9 mouse cellular contexts compared by ENCODE assay signal in the genomic region with DNA sequence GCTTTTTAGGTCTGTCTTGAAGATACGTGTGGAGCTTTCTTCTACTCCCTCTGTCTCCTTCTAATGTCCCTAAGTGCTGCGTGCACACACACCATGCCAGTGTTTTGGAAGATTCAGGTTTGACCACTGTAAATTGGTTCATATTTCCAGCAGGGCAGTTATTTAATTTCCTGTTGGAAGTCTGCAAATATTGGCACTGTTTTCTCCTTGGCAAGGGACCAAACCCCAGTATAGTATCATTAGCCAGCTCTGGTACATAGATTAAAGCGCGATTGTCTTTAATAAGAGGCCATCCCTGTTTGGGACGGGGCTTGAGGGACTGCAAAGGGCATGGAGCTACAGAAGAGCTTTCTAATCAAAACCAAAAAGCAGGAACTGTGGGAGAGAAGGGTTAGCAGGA. TPM values are rescaled to one million over a fixed set of nuclear protein-coding genes. Genes with fewer than 3 reads are reported as not detected.
DNase-seq lines count a peak whose midpoint lies in the region; ATAC-seq lines count a peak whose summit lies in the region.
"Had no signal": no experiment of that assay in that cellular context is flagged by ENCODE, and none has a peak within 500 bp of the region (broad histone marks: within the 10 kb centered on the region; RNA-seq: fewer than 3 reads in every experiment).

No protein-coding gene starts in this region.

- no peaks in the 10 kb centered on the region for H3K9me3 ChIP-seq in hindbrain, embryonic 16.5 days (ENCODE audit: control insufficient read depth, low read length)
- H3K9me3 ChIP-seq in hindbrain, embryonic 13.5 days: no peaks in the 10 kb centered on the region
- H3K9me3 ChIP-seq: limb, embryonic 15.5 days; midbrain, embryonic 13.5 days had no signal

- peak; percentile 49 for DNase-seq in Muller cell, postnatal 12 days (ENCODE audit: inconsistent ontology term)
- DNase-seq in adipocyte (ENCODE audit: low spot score): peak; percentile 20
- peak; percentile 53 for DNase-seq in kidney, postnatal 14 days
- no peak for DNase-seq in right cerebral cortex, postnatal 25 days
- DNase-seq in embryo, embryonic 9.5 days (ENCODE audit: extremely low spot score): no peak

- no peaks in the 10 kb centered on the region for H3K27me3 ChIP-seq in hindbrain, embryonic 16.5 days (replicated peaks; ENCODE audit: control insufficient read depth, insufficient read depth, low read length)
- H3K27me3 ChIP-seq in hindbrain, embryonic 13.5 days: no peaks in the 10 kb centered on the region
- H3K27me3 ChIP-seq: midbrain, embryonic 13.5 days had no signal

- no peak overlapping the region for H3K4me3 ChIP-seq in hindbrain, embryonic 16.5 days (ENCODE audit: low read length)
- H3K4me3 ChIP-seq in hindbrain, embryonic 13.5 days: no peak overlapping the region
- H3K4me3 ChIP-seq: limb, embryonic 15.5 days; midbrain, embryonic 13.5 days had no signal

- WGBS in hindbrain, embryonic 16.5 days: 49% methylated on average over 5 of the region's 5 CpGs
- WGBS in hindbrain, embryonic 13.5 days: 71% methylated on average over 5 of the region's 5 CpGs

- H3K36me3 ChIP-seq in hindbrain, embryonic 16.5 days (ENCODE audit: control insufficient read depth, insufficient read depth, low read length): no peaks in the 10 kb centered on the region
- H3K36me3 ChIP-seq in hindbrain, embryonic 13.5 days: no peaks in the 10 kb centered on the region
- H3K36me3 ChIP-seq: limb, embryonic 15.5 days; midbrain, embryonic 13.5 days had no signal

- no peaks in the 10 kb centered on the region; the same call in 1 of the 2 replicates for H3K4me1 ChIP-seq in hindbrain, embryonic 16.5 days (ENCODE audit: control insufficient read depth, insufficient read depth, low read depth, low read length)
- peaks cover 6% of the 10 kb centered on the region for H3K4me1 ChIP-seq in hindbrain, embryonic 13.5 days (replicated peaks)

- no peak overlapping the region for H3K4me2 ChIP-seq in hindbrain, embryonic 16.5 days (ENCODE audit: low read length)
- no peak overlapping the region for H3K4me2 ChIP-seq in hindbrain, embryonic 13.5 days
- H3K4me2 ChIP-seq: limb, embryonic 15.5 days; midbrain, embryonic 13.5 days had no signal

- peak; percentile 24; the same call in 1 of the 2 replicates for ATAC-seq in hindbrain, embryonic 16.5 days
- ATAC-seq in hindbrain, embryonic 13.5 days (ENCODE audit: low FRiP score): no peak
- ATAC-seq: midbrain, embryonic 13.5 days had no signal

- H3K9ac ChIP-seq in hindbrain, embryonic 16.5 days (ENCODE audit: low read depth, low read length): no peak overlapping the region
- H3K9ac ChIP-seq in hindbrain, embryonic 13.5 days: no peak overlapping the region
- H3K9ac ChIP-seq: limb, embryonic 15.5 days; midbrain, embryonic 13.5 days had no signal

- 0 out of 2 replicates have a peak overlapping the region, but pooled peaks have one; percentile 1 for H3K27ac ChIP-seq in hindbrain, embryonic 16.5 days (ENCODE audit: low read depth, low read length)
- H3K27ac ChIP-seq in hindbrain, embryonic 13.5 days: no peak overlapping the region
- H3K27ac ChIP-seq: limb, embryonic 15.5 days; midbrain, embryonic 13.5 days had no signal

RNA-seq across cellular contexts. Expression of a gene that starts 33.6 kb away (rescaled TPM):
- 1.5 TPM in 2 replicates for polyA plus RNA-seq in hindbrain, embryonic 16.5 days (2015; fragmentation: Nextera tagmentation; extraction: Ambion mirVana)
- 1.9 and 2.0 TPM in 2 replicates for polyA plus RNA-seq in hindbrain, embryonic 13.5 days (2015; fragmentation: Nextera tagmentation; extraction: Ambion mirVana)

Comparison
In these comparisons a context has a peak if more than half of its experiments do, and no peak if none do; other contexts are left out.
1. DNase-seq: peak in Muller cell, postnatal 12 days (single experiment), adipocyte (single experiment) and kidney, postnatal 14 days (single experiment); none in right cerebral cortex, postnatal 25 days (single experiment) and embryo, embryonic 9.5 days (single experiment).